In the genomic region with DNA sequence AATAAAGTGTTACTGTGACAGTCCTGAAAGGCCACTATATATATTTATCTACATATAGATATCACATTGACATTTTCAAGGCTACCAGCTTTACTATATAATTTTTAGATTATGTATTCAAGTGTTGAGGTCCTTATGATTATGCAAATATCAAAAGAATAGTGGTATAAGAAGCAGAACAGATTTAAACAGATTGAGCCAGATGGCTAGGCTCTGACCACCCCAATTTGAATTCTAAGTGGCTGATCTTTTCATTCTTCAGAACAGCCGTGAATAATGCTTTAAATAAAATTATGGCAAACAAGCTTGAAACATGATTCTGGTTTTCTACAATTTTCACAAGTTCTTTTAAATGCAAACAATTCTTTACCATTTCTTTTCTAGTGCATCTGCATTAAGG, we compare ENCODE assay signal across 39 mouse cellular contexts. TPM values are rescaled to one million over a fixed set of nuclear protein-coding genes. Genes with fewer than 3 reads are reported as not detected.
"Had no signal": no experiment of that assay in that cellular context is flagged by ENCODE, and none has a peak within 500 bp of the region (broad histone marks: within the 10 kb centered on the region; RNA-seq: fewer than 3 reads in every experiment).

No protein-coding gene starts in this region.

- DNase-seq: gastrocnemius, postnatal 14 days; gastrocnemius, postnatal 36 days; heart, adult 11 months; heart, adult 2 months; heart, postnatal 14 days; heart, postnatal 36 days; kidney, adult 11 months; kidney, adult 2 months; kidney, adult 9 months; kidney, postnatal 10 days; kidney, postnatal 25 days; kidney, postnatal 4 days; layer of hippocampus, adult 9-11 months; liver; liver, embryonic 13.5 days had no signal

- H3K27ac ChIP-seq: heart, adult 2 months; heart, embryonic 15.5 days; hindbrain, embryonic 13.5 days; hindbrain, embryonic 15.5 days; hindbrain, postnatal 0 days; kidney, embryonic 15.5 days; limb, embryonic 10.5 days; limb, embryonic 12.5 days; liver, embryonic 13.5 days; liver, embryonic 15.5 days had no signal

- H3K4me3 ChIP-seq: heart, adult 2 months; heart, embryonic 13.5 days; heart, embryonic 15.5 days; hindbrain, embryonic 13.5 days; hindbrain, embryonic 15.5 days; kidney, embryonic 15.5 days; left cerebral cortex, adult 2 months; limb, embryonic 10.5 days; limb, embryonic 12.5 days; liver, embryonic 13.5 days; liver, embryonic 15.5 days had no signal

- H3K4me2 ChIP-seq: heart, embryonic 11.5 days; heart, embryonic 13.5 days; heart, embryonic 15.5 days; hindbrain, embryonic 13.5 days; hindbrain, embryonic 15.5 days; kidney, embryonic 15.5 days; limb, embryonic 12.5 days; liver, embryonic 11.5 days; liver, embryonic 13.5 days; liver, embryonic 15.5 days had no signal

- H3K4me1 ChIP-seq: hindbrain, embryonic 15.5 days; kidney, embryonic 15.5 days; limb, embryonic 10.5 days; limb, embryonic 12.5 days; liver, embryonic 13.5 days; liver, embryonic 15.5 days had no signal

- ATAC-seq: hindbrain, postnatal 0 days; intestine, embryonic 16.5 days had no signal

- H3K9ac ChIP-seq: heart, embryonic 13.5 days; heart, embryonic 15.5 days; hindbrain, embryonic 13.5 days; hindbrain, embryonic 15.5 days; kidney, embryonic 15.5 days; limb, embryonic 12.5 days; liver, embryonic 13.5 days; liver, embryonic 15.5 days had no signal

- H3K27me3 ChIP-seq: heart, embryonic 13.5 days; heart, embryonic 15.5 days; hindbrain, embryonic 13.5 days; hindbrain, embryonic 15.5 days; kidney, embryonic 15.5 days; limb, embryonic 12.5 days; liver, embryonic 13.5 days; liver, embryonic 15.5 days had no signal

- H3K9me3 ChIP-seq: heart, embryonic 13.5 days; heart, embryonic 15.5 days; hindbrain, embryonic 13.5 days; hindbrain, embryonic 15.5 days; kidney, embryonic 15.5 days; limb, embryonic 10.5 days; limb, embryonic 12.5 days; liver, embryonic 13.5 days; liver, embryonic 15.5 days had no signal

RNA-seq across cellular contexts. Expression of gene Gm43191, which starts 49.6 kb away (rescaled TPM):
- total RNA-seq: gastrocnemius, adult 18-20 months; gastrocnemius, postnatal 14 days; gastrocnemius, postnatal 36 days; heart, postnatal 36 days; hematopoietic stem cell, adult 5-6 weeks; hindbrain, postnatal 0 days; layer of hippocampus, adult 8-10 months; layer of hippocampus, postnatal 25 days; left cerebral cortex, postnatal 14 days; left cerebral cortex, postnatal 36 days had no signal
- polyA plus RNA-seq: gonadal fat pad, adult 2 months; heart, adult 2 months; heart, embryonic 11.5 days; heart, embryonic 13.5 days; heart, embryonic 15.5 days; heart, postnatal 0 days; hindbrain, embryonic 11.5 days; hindbrain, embryonic 15.5 days; hindbrain, postnatal 0 days; intestine, embryonic 14.5 days; intestine, embryonic 16.5 days; kidney, adult 2 months; kidney, embryonic 15.5 days; limb, embryonic 10.5 days; limb, embryonic 12.5 days; limb, embryonic 14.5 days; liver, embryonic 13.5 days; liver, embryonic 15.5 days had no signal
